Mouse (Mus musculus): ENCODE results near the gene Cp.
A peak's percentile ranks its signal among the peaks of the same experiment; 100 is the strongest.
"Not testable (repeated sequence)": the region's sequence is repeated elsewhere in the genome, so short reads cannot be mapped to it uniquely, and the experiment has no call there.

Cp gene

DNA sequence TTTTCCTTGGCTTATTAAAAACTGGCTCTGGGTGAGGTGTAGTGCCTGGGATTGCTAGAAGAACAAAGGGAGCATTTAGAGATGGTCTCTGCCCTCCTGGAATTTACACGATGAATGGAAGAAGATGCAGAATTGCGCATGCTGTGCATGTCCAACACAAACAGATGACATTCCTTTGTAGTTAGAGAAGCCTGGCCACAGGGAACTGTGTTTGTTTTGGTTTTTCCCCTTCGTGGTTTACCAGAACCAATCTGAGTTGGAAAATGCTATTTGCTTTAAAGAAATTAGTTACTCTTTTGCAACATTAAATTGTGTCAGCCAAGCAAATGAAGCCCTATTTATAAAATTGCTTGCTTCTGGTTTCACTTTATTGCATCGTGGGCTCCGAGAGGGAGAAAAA lies at the start of gene Cp:
Gene Cp, plus strand, starts transcription at position 170 of the 400 bp plus-strand sequence.
- DNase-seq, result no peak

DNA sequence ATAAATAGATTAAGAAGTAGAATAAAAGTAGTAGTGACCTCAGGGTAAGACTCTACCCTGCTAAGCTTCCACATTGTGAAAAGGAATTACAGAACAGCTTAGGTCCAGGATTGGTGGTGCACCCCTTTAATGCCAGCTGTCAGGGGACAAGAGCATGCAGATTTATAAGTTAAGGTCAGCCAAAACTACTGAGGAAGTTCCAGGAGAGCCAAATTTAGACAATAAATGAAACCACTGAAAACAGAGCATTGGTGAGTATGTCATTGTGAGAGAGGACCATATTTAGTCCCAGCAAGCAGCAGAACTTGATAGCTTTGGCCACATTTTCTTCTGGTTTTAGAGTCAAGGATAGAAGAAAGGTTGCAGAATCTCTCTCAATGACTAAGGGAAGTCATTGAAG lies 8.3 kb upstream of the Cp start:
- DNase-seq, result no peak

DNA sequence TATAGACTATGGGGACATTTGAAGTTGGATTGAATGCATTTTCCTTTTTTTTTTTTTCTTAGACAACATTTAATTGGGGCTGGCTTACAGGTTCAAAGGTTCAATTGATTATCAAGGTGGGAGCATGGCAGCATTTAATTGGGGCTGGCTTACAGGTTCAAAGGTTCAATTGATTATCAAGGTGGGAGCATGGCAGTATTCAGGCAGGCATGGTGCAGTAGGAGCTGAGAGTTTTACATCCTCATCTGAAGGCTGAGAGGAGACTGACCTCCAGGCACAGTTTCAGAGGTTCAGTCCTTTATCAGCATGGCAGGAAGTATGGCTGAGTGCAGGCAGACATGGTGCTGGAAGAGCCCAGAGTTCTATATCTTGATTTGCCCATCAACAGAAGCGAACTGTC lies 7.5 kb upstream of the Cp start:
- not testable (repeated sequence) for DNase-seq

DNA sequence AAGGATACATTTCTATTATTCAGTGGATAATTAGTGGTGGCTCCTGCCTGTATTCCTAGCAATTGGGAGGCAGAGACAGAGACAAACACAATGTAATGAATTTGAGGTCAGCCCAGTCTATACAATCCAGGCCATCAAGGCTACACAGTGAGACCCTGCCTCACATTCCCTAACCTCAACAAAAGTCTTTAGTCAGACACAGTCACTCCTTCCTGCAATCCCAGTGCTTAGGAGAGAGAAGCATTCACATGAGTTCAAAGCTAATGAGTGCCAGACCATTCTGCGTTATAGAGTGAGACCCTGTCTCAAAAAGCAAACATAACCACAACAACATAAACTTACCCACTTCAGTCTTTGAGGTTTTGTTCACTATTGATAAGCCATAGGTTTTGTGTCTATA lies 3.4 kb upstream of the Cp start:
- DNase-seq, result no peak

DNA sequence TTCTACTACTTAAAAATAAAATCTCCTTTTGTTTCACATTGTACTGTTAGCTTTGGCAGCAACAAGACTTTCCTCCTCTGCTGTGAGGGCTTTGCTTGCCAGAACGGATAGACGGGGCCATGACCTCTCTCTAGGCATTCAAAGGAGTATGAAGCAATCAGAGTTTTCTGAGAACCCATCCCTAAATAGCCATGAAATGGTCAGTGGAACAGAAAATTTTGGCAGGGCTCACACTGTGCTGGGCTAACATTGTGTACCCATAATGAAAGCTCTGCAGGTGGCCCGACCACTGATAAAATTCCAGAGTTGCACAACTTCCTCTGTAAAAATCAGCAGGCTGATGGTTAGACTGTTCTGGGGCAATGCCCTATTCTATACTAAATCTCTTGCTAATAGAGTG lies 3.0 kb upstream of the Cp start:
- DNase-seq, result peak in 1 of 2 experiments; percentile 13

DNA sequence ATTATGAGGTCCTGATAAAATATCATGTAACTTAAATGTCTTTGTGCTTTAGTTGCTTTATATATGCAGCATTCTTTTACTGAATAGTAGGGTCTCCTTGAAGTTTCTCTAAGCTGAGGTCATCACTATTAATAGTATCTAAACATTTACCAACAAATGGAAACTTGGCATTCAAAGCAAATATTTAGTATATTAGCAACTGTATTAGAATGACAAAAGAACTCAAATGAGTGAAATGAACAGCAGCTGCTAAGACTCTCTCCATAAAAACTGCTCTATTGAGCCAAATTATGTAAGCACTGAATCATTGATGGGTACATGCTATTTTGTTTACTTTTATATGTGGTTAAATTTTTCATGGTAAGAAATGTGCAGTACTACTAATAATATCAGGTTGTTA lies 1.2 kb downstream of the Cp start:
- no peak for DNase-seq

DNA sequence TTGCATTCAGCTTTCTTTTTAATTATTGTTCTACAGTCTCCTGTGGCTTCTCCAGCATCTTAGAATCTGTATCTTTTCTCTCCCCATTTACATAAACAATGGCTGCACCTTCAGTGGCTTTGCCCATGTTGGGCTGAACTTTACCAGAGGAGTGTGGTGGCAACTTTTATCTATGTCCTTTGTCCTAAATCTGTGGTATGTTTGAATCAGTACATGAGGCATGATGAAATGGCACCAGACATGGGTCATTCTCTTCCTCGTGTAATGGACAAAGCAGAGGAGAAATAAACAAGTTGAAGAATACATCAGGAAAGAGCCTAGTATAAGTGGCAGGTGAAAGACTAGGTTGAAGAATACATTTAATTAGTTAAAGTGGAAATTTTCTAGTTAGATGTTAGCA lies 2.1 kb downstream of the Cp start:
- DNase-seq, result no peak

DNA sequence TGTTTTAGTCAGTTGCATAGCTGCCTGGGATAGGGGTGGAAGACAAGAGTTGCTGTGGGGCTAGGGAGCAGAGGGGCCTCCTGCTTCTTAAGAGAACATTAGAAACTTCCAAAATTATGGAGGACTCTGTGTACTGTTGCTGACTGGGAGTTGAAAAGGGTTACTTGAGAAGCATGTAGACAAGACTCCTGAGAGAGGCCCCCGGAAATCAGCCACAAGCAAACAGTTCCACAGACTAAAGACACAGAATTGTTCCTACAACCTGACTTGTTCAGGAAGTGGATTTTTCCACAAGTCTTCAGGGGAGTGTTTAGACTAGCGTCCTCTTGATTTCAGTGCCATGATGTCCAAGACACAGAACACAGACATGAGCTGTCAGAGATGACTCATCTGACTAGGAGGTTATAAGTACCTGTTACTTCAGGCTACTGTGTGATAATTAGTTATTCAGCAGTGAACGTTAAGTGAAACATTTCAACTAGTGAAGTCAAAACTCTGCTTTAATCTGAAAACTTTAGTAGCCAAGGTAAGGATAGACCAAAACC lies 3.8 kb downstream of the Cp start:
- DNase-seq, result no peak

DNA sequence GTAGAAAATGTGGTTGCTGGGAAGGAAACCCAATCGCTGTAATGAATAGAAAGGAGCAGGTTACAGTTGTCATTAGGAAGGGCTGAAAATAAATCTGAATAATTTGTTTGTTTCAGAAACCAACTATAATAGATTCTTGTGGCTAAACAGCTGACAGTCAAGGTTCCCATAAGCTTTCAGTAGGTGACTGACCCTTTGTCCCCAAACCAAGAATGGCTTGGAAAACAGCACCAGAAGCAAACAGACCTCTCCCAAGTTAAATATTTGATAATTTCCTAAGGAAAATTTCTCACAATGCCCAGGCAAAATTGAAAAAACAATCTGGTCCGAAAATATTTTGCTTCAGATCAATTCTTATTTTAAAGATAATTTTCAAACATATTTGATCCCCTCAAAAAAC lies 4.5 kb downstream of the Cp start:
- DNase-seq, result no peak

DNA sequence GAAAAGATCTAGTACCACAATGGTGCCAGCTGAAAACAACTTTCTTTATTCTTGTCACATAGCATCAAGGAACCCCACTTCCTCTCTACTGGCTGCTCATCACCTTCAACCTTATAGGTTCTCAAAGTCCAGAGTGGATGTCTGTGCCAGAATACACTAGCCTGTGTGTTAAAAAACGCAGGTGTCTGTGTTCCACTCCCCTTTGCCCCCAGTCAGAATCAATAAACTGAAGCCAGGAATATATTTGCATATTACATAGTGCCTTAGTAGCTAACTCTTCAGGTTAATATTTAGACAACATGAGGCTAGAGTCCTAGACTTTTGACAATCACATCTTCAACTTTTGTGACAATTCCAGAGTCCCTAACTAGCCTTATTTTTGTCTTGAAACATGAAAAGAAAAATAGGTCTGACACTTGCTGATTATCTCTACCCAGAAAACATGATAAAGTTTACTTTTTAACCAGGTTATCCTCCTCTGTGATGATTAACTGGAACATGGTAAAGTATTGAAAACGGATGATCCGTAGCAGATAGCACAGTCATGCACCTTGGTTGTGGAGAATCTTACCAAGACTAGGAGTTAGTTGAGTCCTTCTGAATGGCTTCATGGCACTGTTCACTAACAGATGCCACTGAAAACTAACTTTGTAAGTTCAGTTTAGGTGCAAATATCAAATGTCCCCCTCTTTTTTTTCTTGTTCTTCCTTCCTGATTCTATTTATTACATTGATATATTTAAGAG lies 6.1 kb downstream of the Cp start:
- DNase-seq, result no peak

DNA sequence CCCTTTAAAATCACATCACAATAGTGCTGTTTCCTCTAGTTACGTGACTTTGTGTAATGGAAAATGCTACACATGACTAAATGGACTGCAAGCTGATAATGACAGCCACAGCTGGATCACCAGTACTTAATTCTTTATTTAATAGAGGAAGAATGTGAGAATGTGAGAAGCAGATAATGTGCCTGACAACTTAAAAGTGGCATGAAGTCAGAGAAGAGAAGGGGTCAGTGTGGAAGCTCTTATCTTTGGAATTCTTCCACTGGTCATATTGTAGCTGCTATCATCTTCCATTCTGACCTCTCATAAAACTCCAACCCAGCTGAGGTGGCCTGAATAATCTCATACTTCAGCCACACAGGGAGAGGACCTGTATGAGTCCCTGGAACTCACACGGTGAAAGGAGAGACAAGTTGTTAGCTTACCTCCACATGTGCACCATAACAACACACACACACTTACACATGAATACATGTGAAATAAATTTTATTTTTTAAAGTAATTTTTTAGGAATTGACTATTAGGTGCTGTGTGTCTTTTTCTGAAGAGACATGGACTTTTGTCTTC lies 7.9 kb downstream of the Cp start:
- DNase-seq, result no peak

DNA sequence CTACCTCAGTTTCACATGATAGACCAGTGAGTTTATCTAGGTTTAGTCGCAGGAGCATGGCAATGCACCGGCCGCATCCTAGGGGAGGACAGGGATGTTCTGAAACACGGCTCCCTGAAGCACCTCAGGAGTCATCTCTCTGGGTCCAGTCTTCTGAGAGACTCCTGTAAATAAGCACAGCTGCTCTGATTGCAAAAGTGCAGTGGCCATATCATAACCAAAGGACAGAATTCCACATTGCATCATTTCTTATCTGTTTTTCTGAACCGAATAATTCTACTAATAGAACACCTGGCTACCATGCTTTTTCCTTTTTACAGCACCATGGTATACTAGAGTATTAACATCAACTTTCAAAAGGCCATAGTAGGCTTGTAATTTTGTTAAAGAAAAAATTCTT lies 8.4 kb downstream of the Cp start:
- DNase-seq, result no peak

DNA sequence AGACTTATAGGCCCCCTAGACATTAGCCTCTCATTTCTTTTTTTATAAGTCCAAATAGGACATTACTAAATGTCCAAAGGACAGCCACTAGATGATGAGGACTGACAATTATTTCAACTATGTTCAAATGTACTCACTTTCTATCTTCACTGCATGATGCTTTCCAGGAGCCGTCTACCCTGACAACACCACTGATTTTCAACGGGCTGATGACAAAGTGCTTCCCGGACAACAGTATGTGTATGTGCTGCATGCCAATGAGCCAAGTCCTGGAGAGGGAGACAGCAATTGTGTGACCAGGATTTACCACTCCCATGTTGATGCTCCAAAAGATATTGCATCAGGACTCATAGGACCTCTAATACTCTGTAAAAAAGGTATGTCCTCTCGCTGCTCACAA lies 9.2 kb downstream of the Cp start:
- no peak for DNase-seq

DNA sequence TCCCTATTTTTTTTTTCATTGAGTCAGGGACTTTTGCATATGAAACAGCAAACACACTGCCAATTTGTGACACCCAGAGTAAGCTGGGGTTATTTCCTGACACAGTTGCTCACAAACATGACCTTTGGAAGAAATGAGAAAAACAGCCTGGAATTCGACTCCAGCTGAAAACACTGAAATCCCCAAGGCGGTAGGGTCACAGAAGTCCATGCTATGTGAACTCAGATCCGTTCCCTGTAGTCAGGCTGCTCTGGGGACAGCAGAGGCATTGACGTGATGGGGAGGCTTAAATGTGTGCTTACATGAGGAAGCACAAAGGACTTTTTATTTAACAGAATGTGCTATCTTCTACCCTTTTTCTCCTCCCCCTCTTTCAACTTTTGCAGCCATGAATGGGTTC lies 21.6 kb downstream of the Cp start:
- DNase-seq, result no peak

DNA sequence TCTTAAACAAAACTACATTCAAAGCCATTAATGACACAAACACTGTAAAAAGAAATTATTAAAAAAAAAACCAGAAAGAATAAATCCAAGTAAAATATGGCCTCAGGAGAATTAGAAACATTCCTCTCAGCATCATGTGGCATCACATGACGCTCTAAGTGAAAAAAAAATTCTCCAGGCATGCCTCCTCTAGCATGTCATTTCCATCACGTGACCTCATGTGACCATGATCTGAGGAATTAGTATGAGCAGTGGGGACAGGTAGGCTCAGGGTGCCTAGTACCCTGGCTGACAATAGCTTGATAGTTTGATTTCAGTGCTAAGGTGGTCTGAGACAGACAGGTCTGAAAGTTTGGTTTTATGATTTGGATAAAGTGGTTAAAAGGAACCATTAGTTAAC lies 24.3 kb downstream of the Cp start:
- no peak for DNase-seq

DNA sequence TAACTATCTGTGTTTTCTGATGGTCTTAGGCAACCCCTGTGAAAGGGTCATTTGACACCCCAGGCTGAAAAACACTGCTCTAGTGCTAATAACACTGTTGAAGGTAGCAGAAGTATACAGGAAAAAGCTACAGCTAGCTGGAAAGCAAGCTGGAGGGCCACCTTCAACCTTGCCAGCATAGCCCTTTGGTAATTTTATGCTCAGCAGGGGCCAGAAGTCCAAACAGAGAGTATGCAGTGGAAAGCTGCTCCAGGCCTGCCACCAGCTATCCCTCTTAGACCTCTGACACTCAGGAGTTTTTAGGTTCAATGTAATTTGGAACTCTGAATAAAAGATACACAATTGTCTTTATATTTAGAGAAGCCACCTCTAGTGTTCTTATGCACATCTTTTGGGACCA lies 26.0 kb downstream of the Cp start:
- DNase-seq, result no peak

DNA sequence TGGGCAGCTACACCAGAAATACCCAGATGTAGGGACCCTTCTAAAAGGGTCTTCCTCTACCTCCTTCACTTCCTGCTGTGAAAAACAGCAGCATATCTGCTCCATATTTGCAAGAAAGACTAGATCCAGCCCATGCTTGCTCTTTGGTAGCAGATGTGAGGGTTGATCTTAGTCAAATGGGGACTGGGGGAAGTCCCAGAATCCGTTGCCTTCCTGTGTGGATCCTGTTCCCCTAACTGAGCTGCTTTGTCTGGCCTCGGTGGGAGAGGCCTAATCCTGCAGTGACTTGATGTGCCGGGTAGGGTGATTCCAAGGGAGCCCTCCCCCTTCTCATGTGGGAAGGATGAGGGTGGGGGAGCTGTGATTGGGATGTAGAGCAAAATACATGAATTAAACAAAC lies 29.3 kb downstream of the Cp start:
- DNase-seq, result no peak

DNA sequence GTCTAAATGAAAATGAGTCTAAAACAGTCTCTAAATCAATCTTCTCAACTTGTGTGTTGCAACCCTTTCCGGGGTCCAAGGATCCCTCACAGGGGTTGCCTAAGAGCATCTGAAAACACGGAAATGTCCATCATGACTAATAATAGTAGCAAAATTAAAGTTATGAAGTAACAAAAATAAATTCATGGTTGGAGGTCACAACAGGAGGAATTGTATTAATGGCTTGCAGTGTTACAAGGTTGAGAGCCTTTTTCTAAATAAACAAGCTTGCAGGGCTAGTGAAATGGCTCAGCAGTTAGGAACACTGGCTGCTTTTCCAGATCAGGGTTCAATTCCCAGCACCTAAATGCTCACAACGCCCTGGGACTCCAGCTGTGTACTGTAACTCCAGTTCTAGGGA lies 33.2 kb downstream of the Cp start:
- DNase-seq, result no peak

DNA sequence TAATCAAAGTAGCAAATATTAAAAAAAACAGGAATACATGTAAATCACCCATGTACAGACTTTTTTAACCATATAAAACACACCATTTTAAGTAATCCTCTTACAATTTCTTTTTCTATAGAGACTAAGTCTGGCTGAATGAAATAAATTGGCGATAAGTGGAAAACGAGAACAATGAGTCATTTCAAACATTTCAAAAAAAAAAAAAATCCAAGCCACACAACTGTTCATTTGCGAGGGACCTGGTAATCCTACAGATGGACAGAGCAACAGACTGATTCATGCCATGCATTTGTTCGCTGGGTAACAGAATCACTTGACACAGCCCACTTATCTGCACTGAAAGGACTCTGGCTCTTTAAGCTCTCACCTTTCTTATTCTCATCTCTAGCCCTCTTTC lies 35.5 kb downstream of the Cp start:
- no peak for DNase-seq

DNA sequence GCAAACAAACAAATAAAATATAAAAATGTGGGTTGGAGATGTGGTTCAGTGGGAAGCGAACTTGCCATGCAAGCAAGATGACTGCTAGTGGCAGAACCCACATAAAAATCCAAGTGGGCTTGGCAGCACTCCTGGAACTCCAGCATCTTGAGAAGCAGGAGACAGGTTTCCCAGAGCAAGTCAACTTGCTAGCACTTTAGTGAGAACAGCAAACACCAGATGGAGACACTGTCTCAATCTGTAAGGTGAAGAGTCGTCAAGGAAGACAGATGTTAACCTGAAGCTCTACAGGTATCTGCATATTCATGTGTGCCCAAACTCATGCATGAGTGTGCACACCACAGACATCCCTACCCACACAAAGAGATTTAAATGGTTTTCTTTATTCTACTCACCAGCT lies 42.7 kb downstream of the Cp start:
- no peak for DNase-seq

DNA sequence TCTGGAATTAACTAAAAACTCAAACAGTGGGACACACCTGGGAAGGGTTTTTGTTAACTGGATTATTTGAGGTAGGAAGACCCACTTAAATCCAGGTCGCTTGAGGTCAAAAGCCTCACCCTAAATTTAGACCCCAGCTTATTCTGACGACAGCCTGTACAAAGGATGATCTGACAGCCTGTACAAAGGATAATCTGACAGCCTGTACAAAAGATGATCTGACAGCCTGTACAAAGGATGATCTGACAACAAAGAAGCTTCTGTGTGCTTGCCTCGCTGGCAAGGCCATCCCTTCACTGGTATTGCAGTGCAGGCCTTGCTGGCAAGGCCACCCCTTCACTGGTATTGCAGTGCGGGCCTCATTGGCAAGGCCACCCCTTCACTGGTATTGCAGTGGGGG lies 44.0 kb downstream of the Cp start:
- DNase-seq, result no peak

DNA sequence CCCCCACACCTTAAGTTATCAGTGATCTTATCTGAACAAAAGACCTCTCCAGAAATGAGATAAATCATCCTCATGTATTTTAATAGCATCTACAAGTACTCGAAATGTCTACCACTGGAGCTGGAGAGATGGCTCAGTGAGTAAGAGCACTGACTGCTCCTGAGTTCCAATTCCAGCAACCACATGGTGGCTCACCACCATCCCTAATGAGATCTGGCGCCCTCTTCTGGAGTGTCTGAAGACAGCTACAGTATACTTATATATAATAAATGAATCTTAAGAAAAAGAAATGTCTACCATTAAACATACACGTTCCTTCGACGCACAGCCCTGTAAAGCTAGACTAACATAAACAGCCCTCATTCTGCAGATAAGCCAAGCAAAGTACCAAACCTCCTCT lies 45.9 kb downstream of the Cp start:
- peak in 1 of 2 experiments; percentile 12 for DNase-seq

DNA sequence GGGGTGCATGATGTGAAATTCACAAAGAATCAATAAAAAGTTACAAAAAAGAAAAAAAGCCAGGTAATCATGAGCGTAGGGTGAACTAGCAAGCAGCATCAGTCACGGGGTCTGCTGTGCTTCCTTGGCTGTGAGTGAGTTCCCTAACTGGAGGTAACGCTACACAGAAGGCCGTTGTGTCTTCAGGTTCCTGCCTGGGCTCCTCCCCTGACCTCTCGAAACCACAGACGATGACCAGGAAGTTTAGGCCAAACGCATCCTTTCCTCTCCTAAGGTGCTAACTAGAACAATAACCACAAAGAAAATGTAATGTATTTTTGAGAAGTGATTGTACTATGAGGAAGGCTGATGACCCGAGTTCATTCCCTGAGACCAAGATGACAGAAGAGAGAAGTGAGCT lies 47.6 kb downstream of the Cp start:
- DNase-seq, result no peak

DNA sequence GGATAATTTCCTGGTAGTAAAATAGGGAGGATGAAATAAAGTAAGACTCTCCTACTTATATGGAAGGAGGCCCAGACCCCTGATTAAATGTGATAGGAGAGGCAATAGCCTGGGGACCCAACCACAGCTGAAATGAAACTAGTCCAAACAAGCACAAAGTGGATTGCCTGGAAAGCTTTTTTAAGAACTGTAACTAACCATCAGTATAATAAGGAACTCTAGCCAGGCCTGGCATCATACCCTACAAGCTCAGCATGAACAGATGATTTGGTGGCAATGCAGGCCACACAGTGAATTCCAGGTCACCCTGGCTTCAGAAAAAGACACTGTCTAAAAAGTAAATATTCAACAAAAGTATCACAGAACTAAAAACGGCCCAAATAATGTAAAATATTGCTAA lies 48.8 kb downstream of the Cp start:
- peak; percentile 29 to 64 for DNase-seq

DNA sequence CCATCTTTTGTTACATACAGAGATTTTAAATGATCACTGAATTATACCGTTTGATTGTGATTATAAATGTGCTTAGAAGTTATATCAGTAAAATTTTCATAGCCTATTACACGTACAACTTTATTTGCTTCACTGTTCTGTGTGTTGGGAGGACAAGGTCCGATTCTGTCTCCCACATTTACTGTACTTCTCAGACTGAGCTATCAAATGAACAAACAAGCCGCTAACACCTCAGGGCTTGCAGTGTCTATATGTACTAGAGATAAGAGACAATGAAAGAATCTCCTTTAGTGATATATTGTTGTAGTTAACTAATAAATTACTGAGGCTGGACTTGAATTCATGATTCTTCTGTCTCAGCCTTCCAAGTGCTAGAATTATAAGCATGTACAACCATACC lies 50.4 kb downstream of the Cp start:
- DNase-seq, result no peak
